Mouse (Mus musculus) liver, embryonic 11.5 days (tissue): Measurements from ENCODE around the gene Fam166b. TPM values are rescaled to one million over a fixed set of nuclear protein-coding genes. Genes with fewer than 3 reads are reported as not detected.

Experiments
- ATAC-seq: fragments of 200-750 bp; cut with Nextera tagmentation; replicated peaks from 2 replicates; pipeline ENCODE4 v1.8.0; 2017; ENCODE audit warnings: moderate number of reproducible peaks, mild to moderate bottlenecking, moderate TSS enrichment, moderate library complexity; ENCODE audit not compliant: low FRiP score
- DNase-seq: peaks from one replicate; pipeline ENCODE4 v3.0.0-alpha.2; 2017; ENCODE audit warnings: low spot score
- H3K27ac ChIP-seq: fragments of 300-500 bp; sonication (generic); 2 replicates; pipeline ENCODE4 v1.5.1; 2014; ENCODE audit warnings: mild to moderate bottlenecking, low read depth, low read length, control low read depth
- H3K27me3 ChIP-seq: fragments of 300-500 bp; sonication (generic); replicated peaks from 2 replicates; pipeline ENCODE4 v1.6.1; 2014; ENCODE audit warnings: low read length, mixed read lengths; ENCODE audit not compliant: control insufficient read depth, insufficient read depth
- H3K36me3 ChIP-seq: fragments of 300-500 bp; sonication (generic); 2 replicates; pipeline ENCODE4 v1.6.1; 2014; ENCODE audit warnings: mild to moderate bottlenecking, low read length, moderate library complexity, mixed read lengths; ENCODE audit not compliant: control insufficient read depth, insufficient read depth
- H3K4me1 ChIP-seq: fragments of 300-500 bp; sonication (generic); replicated peaks from 2 replicates; pipeline ENCODE4 v1.6.1; 2014; ENCODE audit warnings: low read length, mixed read lengths; ENCODE audit not compliant: control insufficient read depth, insufficient read depth
- H3K4me2 ChIP-seq: fragments of 300-500 bp; sonication (generic); 2 replicates; pipeline ENCODE4 v1.6.1; 2014; ENCODE audit warnings: mild to moderate bottlenecking, control low read depth, moderate library complexity
- H3K4me3 ChIP-seq: fragments of 300-500 bp; sonication (generic); 2 replicates; pipeline ENCODE4 v1.5.1; 2014; ENCODE audit warnings: low read depth, low read length, control low read depth
- H3K9ac ChIP-seq: fragments of 300-500 bp; sonication (generic); 2 replicates; pipeline ENCODE4 v1.6.1; 2014; ENCODE audit warnings: low read depth, low read length, control low read depth
- H3K9me3 ChIP-seq: fragments of 300-500 bp; sonication (generic); 2 replicates; pipeline ENCODE4 v1.6.1; 2016; ENCODE audit warnings: low read length, inconsistent platforms, mixed read lengths; ENCODE audit not compliant: control insufficient read depth
- WGBS: fragments of 180-500 bp; shearing (Covaris S2); extraction: QIAGEN DNeasy Blood & Tissue Kit; methylation state at CpG from one replicate; pipeline ENCODE4 v1.1.7; 2014; 5-methylcytosine and 5-hydroxymethylcytosine counted together
- polyA plus RNA-seq: library from polyadenylated mRNA; unstranded; fragments of >200 nt; fragmentation: Nextera tagmentation; extraction: Ambion mirVana; gene quantifications from 2 replicates; pipeline ENCODE4 v1.2.1, GENCODE M21; 2014

Gene Fam166b
- polyA plus RNA-seq, 1 experiment from 2014 or later, result not detected

DNA sequence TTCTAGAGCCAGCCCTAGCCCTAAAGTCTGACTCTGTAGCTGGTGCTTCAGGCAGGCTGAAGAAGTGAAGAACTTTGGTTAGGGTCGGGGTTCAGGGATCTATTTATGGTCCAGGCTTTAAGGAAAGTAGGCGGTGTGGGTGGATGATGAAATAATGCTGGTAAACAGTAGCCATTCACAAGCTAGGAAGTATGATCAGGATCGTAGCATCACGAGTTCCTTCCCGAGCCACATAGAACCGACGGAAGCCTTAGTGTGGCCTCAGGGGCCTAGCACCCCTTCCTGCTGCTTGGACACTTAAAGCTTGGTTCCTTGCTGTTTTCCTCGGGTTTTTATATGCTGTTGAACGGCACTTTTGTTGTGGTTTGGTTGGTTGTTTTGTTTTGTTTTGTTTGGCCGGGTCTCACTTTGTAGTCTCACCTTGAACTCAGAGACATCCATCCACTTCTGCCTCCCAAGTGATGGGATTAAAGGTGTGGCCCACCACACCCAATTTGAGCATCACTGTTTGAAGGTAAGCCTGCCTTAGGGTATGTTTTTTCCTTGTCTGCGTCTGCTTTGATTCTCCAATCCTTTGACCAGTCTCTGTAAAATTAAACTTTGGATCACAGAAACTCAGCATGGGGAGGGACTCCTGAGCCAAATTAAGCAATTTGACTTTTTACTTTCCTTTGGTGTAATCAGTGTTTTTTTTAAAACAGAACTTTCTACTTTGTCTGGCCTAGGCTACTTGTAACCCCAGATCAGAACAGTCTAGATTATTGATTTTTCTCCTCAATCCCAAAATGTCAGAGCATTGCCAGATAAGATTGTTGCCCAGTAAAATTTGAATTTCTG lies 45.5 kb downstream of the Fam166b start:
- ATAC-seq, result no peak
- H3K9ac ChIP-seq, result no peak overlapping the region
- H3K27ac ChIP-seq, result no peak overlapping the region
- H3K36me3 ChIP-seq, result no peaks in the 10 kb centered on the region
- 64% methylated on average over 11 of the region's 11 CpGs for WGBS
- no peaks in the 10 kb centered on the region for H3K4me1 ChIP-seq
- H3K4me3 ChIP-seq, result no peak overlapping the region
- no peak for DNase-seq
- H3K9me3 ChIP-seq, result no peaks in the 10 kb centered on the region
- peaks cover 27% of the 10 kb centered on the region for H3K27me3 ChIP-seq
- no peak overlapping the region for H3K4me2 ChIP-seq

DNA sequence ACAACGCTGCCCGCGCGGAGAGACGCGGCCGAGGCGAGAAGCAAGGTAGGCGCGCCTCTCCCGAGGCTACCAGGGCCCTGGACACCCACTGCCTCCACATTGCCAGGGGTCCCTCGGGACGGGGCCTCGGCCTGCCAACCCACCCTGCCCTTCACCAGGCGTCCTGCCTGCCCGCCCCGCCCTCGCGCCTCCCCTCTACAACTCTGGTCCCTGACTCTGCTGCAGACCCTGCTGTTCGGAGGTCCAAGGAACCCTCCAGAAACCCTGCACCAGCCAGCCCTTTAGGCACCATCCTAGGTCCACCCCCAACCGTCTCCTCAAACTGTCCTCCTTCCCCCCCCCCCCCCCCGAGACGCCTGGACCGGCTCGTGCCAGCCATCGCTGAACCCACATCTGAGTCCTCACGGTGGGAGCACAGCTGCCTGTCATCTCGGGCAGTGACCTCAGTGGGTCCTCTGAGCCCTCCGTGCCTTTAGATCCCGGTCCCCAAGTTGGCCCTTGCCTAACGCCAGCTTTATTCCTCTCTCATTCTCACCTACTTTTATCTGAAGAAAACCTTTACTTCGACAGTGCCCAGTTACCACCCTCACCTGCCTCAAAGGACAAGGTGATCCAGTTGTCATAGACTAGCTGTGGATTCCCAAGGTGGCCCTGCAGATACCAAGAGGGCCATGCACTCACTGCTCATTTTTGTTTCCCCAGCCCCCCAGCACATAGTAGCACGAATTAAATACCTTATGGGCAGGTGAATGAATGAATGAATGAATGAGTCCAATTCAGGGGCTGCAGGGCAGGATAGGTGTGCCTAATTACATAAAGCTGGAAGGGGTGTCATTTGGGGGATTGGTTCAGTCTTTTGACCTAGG lies 46.5 kb downstream of the Fam166b start:
- no peaks in the 10 kb centered on the region for H3K36me3 ChIP-seq
- no peak overlapping the region for H3K27ac ChIP-seq
- peaks cover 27% of the 10 kb centered on the region for H3K27me3 ChIP-seq
- H3K9me3 ChIP-seq, result no peaks in the 10 kb centered on the region
- DNase-seq (no peak), ATAC-seq (0 out of 2 replicates have a peak, but pooled peaks have one; percentile 26)
- 7% methylated on average over 29 of the region's 33 CpGs for WGBS
- no peaks in the 10 kb centered on the region for H3K4me1 ChIP-seq
- H3K4me2 ChIP-seq, result peak overlapping the region; percentile 78
- peak overlapping the region; percentile 41; the same call in 1 of the 2 replicates for H3K9ac ChIP-seq
- H3K4me3 ChIP-seq, result peak overlapping the region; percentile 55

DNA sequence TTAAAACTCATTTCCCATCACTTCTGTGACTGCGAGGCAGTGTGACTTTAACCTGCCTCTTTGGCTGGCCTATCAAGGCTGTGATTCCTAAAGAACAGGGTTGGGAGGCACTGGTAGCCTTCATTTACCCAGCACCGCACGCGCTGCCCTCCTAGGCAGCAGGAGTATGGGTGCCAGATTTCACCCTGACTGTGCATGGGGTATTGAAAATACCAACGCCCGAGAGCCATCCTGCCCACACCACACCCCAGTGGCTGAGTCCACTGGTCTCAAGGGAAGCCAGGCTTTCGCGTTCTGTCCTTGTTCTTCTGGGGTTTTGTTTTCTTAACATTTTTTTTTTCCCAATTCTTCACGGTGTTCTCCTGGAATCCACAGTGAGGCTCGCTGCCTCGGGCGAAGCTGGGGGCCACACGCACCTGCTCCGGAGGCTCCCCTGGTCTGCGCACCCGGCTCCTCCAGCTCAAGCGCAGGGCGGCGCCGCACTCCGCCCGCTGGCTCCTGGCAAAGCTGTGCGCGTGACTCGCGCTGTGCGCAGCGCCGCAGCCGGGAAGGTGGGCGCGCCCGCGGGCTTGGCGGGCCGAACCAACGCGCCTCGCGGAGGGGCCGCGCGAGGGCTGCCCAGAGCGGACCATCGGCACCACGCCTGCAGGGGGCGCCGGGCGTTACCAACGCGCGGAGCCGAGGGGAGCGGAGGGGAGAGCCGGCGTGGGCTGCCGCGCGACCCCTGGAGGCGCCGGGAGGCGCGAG lies 47.4 kb downstream of the Fam166b start, which contains the start of gene Rusc2:
TSS of gene Rusc2 (plus strand) at position 572 of the 747 bp plus-strand sequence.
- WGBS, result 3% methylated on average over 62 of the region's 63 CpGs
- ATAC-seq, result peak; percentile 47
- peak; percentile 62 for DNase-seq
- Histone ChIP-seq H3K4me3 (peak within 1 kb of the TSS; percentile 55), H3K9me3 (no peaks in the 10 kb centered on the region), H3K27me3 (peaks cover 27% of the 10 kb centered on the region), H3K4me2 (peak within 1 kb of the TSS; percentile 78), H3K4me1 (no peaks in the 10 kb centered on the region), H3K36me3 (no peaks in the 10 kb centered on the region), H3K27ac (no peak within 1 kb of the TSS), H3K9ac (peak within 1 kb of the TSS; percentile 41; the same call in 1 of the 2 replicates)

DNA sequence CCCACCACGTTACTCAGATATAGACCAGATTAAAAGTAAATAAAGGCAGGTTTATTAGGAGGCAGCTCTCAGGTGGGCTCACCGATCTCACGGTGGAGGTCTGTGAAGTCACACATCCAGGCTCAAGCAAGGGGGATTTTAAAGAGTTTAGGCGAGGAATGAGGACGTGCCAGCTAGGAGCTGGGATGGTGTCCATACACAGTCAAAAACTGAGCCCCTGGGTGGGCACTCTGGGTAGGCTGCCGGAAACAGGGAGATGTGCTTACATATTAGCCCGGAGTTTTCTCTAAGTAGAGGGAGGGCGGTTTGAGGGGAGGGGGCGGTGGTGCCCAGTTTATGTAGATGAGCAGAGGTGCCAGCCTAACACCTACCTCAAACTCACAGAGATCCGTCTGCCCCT lies 48.0 kb downstream of the Fam166b start:
- Histone ChIP-seq H3K27ac (no peak overlapping the region), H3K4me2 (peak overlapping the region; percentile 78; the same call in 1 of the 2 replicates), H3K9ac (no peak overlapping the region), H3K27me3 (peaks cover 27% of the 10 kb centered on the region), H3K36me3 (no peaks in the 10 kb centered on the region), H3K4me3 (no peak overlapping the region), H3K9me3 (no peaks in the 10 kb centered on the region), H3K4me1 (no peaks in the 10 kb centered on the region)
- DNase-seq, result no peak
- no peak for ATAC-seq
- WGBS, result 52% methylated on average over 10 of the region's 10 CpGs

DNA sequence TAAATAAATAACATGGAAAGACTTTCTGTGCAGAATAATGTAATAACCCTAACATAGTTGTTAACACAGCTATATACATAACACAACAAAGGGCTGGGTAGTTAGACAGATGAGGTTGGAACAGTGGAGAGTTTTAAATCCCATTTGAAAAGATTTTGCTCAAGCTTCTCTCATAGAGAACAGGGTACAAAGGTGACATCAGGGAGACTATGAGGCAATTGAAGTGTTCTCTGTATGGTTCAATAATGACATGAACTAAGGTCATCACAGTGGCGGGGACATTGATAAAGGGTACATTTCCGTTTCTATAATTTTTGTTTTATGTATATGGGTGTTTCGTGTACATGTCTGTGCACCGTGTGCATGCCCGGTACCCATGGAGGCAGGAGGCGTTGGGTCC lies 49.3 kb downstream of the Fam166b start:
- DNase-seq (no peak), ATAC-seq (no peak)
- Histone ChIP-seq H3K4me2 (no peak overlapping the region), H3K4me1 (no peaks in the 10 kb centered on the region), H3K9me3 (no peaks in the 10 kb centered on the region), H3K27me3 (peaks cover 27% of the 10 kb centered on the region), H3K27ac (no peak overlapping the region), H3K4me3 (no peak overlapping the region), H3K9ac (no peak overlapping the region), H3K36me3 (no peaks in the 10 kb centered on the region)
- 82% methylated on average over 6 of the region's 6 CpGs for WGBS

Other genes with a start within 250 kb of the Fam166b start
- 0.25 and 0.29 TPM in 2 replicates for gene Atp8b5, start 162.0 kb downstream of the Fam166b start, polyA plus RNA-seq
- gene Rusc2, start 47.2 kb downstream of the Fam166b start, polyA plus RNA-seq, result 1.4 and 2.0 TPM in 2 replicates
- gene Tesk1, start 12.8 kb upstream of the Fam166b start, polyA plus RNA-seq, result 4.3 TPM in 2 replicates
- 1.2 and 1.3 TPM in 2 replicates for gene Cd72, start 25.5 kb upstream of the Fam166b start, polyA plus RNA-seq
- gene Sit1, start 54.6 kb upstream of the Fam166b start, polyA plus RNA-seq, result not detected in 2 replicates
- gene Ccdc107, start 63.8 kb upstream of the Fam166b start, polyA plus RNA-seq, result 60.3 and 60.5 TPM in 2 replicates
- gene Arhgef39, start 70.6 kb upstream of the Fam166b start, polyA plus RNA-seq, result 45.1 and 46.1 TPM in 2 replicates
- 1.5 and 2.0 TPM in 2 replicates for gene Car9, start 77.8 kb upstream of the Fam166b start, polyA plus RNA-seq
- 46.4 and 51.2 TPM in 2 replicates for gene Tpm2, start 94.6 kb upstream of the Fam166b start, polyA plus RNA-seq
- gene Creb3, start 133.2 kb upstream of the Fam166b start, polyA plus RNA-seq, result 29.6 and 31.3 TPM in 2 replicates
- 66.4 and 68.4 TPM in 2 replicates for gene Tln1, start 133.6 kb upstream of the Fam166b start, polyA plus RNA-seq
- gene Rgp1, start 149.6 kb upstream of the Fam166b start, polyA plus RNA-seq, result 18.4 and 22.9 TPM in 2 replicates
- 18.8 and 20.3 TPM in 2 replicates for gene Gba2, start 149.7 kb upstream of the Fam166b start, polyA plus RNA-seq
- gene Msmp, start 155.4 kb upstream of the Fam166b start, polyA plus RNA-seq, result 0.75 and 2.2 TPM in 2 replicates
- gene Npr2, start 202.8 kb upstream of the Fam166b start, polyA plus RNA-seq, result 3.2 and 4.5 TPM in 2 replicates
- 0.30 and 1.5 TPM in 2 replicates for gene Spag8, start 224.5 kb upstream of the Fam166b start, polyA plus RNA-seq
- 87.8 and 88.0 TPM in 2 replicates for gene Hint2, start 227.3 kb upstream of the Fam166b start, polyA plus RNA-seq
- 0.84 and 1.1 TPM in 2 replicates for gene Tmem8b, start 239.8 kb upstream of the Fam166b start, polyA plus RNA-seq
- 2.2 and 2.3 TPM in 2 replicates for gene Fam221b, start 240.0 kb upstream of the Fam166b start, polyA plus RNA-seq